Mouse (Mus musculus) brain, adult 10 weeks (tissue): ENCODE results near the gene Tmem127. TPM values are rescaled to one million over a fixed set of nuclear protein-coding genes. Genes with fewer than 3 reads are reported as not detected.

Experiments used
- polyA plus RNA-seq: library from polyadenylated mRNA; stranded (reverse); fragments of 350-450 nt; fragmentation: Illumina TruSeq; extraction: RNeasy Lipid Tissue Mini Kit (QIAGEN cat#74804); gene quantifications from one replicate; pipeline ENCODE4 v1.2.3, GENCODE M21; 2015; ENCODE audit warnings: low read depth, low replicate concordance

Tmem127 gene
- polyA plus RNA-seq, result 66.1 TPM

GRCm38 (mm10) chr2:127247592-127248333, at the start of gene Tmem127, which contains the start of gene Ciao1:
TSS of gene Tmem127 (plus strand) at chr2:127247908.
TSS of gene Ciao1 (minus strand) at chr2:127247816.

GRCm38 (mm10) chr2:127207547-127208451, 39.9 kb upstream of the Tmem127 start, which contains the start of the genes 1810024B03Rik and Snrnp200:
TSS of gene 1810024B03Rik (minus strand) at chr2:127208280.
TSS of gene Snrnp200 (plus strand) at chr2:127208386.

GRCm38 (mm10) chr2:127269491-127270299, 22.0 kb downstream of the Tmem127 start, which contains the start of gene Stard7:
TSS of gene Stard7 (plus strand) at chr2:127270218.

Other genes with a start within 250 kb of the Tmem127 start
- gene Ap4e1, start 239.2 kb upstream of the Tmem127 start, polyA plus RNA-seq, result 9.2 TPM
- 44.8 TPM for gene Blvra, start 177.2 kb upstream of the Tmem127 start, polyA plus RNA-seq
- 2.0 TPM for gene Ncaph, start 114.0 kb upstream of the Tmem127 start, polyA plus RNA-seq
- 1.8 TPM for gene Itpripl1, start 104.5 kb upstream of the Tmem127 start, polyA plus RNA-seq
- gene 1810024B03Rik, start 39.6 kb upstream of the Tmem127 start, polyA plus RNA-seq, result 0.74 TPM
- 42.6 TPM for gene Snrnp200, start 39.5 kb upstream of the Tmem127 start, polyA plus RNA-seq
- 92.5 TPM for gene Ciao1, start 92 bp upstream of the Tmem127 start, polyA plus RNA-seq
- gene Stard7, start 22.3 kb downstream of the Tmem127 start, polyA plus RNA-seq, result 88.5 TPM
- 1.4 TPM for gene Dusp2, start 88.3 kb downstream of the Tmem127 start, polyA plus RNA-seq
- gene Astl, start 90.7 kb downstream of the Tmem127 start, polyA plus RNA-seq, result not detected
- 0.67 TPM for gene Adra2b, start 115.3 kb downstream of the Tmem127 start, polyA plus RNA-seq
- 0.16 TPM for gene Gpat2, start 177.3 kb downstream of the Tmem127 start, polyA plus RNA-seq
- 31.6 TPM for gene Fahd2a, start 196.7 kb downstream of the Tmem127 start, polyA plus RNA-seq